Mouse (Mus musculus): ENCODE results near the gene Noct. TPM values are rescaled to one million over a fixed set of nuclear protein-coding genes. Genes with fewer than 3 reads are reported as not detected.

Gene Noct
- polyA plus RNA-seq, 1 experiment from 2014 or later, result 12.2 TPM

GRCm38 (mm10) chr3:51277201-51278150 is 53.2 kb downstream of the Noct start:
- WGBS (ENCODE audit: insufficient replicate concordance), result under 1% methylated on average over 75 of the region's 75 CpGs
- ATAC-seq (replicated peaks; ENCODE audit: insufficient number of reproducible peaks, low FRiP score, low TSS enrichment), result peak; percentile 65

GRCm38 (mm10) chr3:51278433-51278832 is 54.2 kb downstream of the Noct start:
- Histone ChIP-seq H3K4me1 (ENCODE audit: control insufficient read depth, insufficient read depth, low read length) (peaks cover 9% of the 10 kb centered on the region), H3K27me3 (ENCODE audit: control insufficient read depth, insufficient read depth, low read length) (no peaks in the 10 kb centered on the region), H3K9ac (ENCODE audit: low read depth, low read length) (no peak overlapping the region), H3K27ac (ENCODE audit: low read depth, low read length) (no peak overlapping the region), H3K36me3 (ENCODE audit: control insufficient read depth, insufficient read depth, low read length) (no peaks in the 10 kb centered on the region), H3K4me2 (no peak overlapping the region), H3K9me3 (replicated peaks; ENCODE audit: control insufficient read depth, low read length) (no peaks in the 10 kb centered on the region), H3K4me3 (ENCODE audit: low read depth, low read length) (no peak overlapping the region)
- no peak for ATAC-seq (replicated peaks; ENCODE audit: insufficient number of reproducible peaks, low FRiP score, low TSS enrichment)
- 67% methylated on average over 4 of the region's 4 CpGs for WGBS (ENCODE audit: insufficient replicate concordance)

More at GRCm38 (mm10) chr3:51277201-51278150, 53.2 kb downstream of the Noct start:
- no peaks in the 10 kb centered on the region for H3K9me3 ChIP-seq (replicated peaks; ENCODE audit: control insufficient read depth, low read length)
- peak overlapping the region; percentile 62 for H3K4me2 ChIP-seq
- H3K27me3 ChIP-seq (ENCODE audit: control insufficient read depth, insufficient read depth, low read length), result no peaks in the 10 kb centered on the region
- no peaks in the 10 kb centered on the region for H3K36me3 ChIP-seq (ENCODE audit: control insufficient read depth, insufficient read depth, low read length)
- peaks cover 9% of the 10 kb centered on the region for H3K4me1 ChIP-seq (ENCODE audit: control insufficient read depth, insufficient read depth, low read length)
- peak overlapping the region; percentile 98 for H3K4me3 ChIP-seq (ENCODE audit: low read depth, low read length)
- H3K27ac ChIP-seq (ENCODE audit: low read depth, low read length), result peak overlapping the region; percentile 99
- H3K9ac ChIP-seq (ENCODE audit: low read depth, low read length), result peak overlapping the region; percentile 98

DNA sequence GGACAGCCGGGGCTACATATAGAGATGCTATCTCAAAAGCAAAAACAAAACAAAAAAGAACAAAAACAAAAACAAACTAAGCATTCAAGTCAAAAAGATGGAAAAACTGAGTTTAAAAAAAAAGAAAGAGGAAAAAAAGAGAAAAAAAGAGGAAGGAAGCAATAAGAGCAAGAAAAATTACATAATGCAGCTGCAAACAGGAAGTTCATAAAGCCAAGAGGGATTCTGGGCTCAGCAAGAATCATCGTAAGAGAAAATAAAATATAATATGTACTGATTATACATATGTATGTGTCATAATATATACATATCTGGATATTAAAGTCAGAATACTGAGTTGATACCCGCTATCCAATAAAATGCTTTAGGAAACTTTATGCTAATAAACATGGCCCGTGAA is 57.5 kb downstream of the Noct start:
- Histone ChIP-seq H3K9me3 (replicated peaks; ENCODE audit: control insufficient read depth, low read length) (no peaks in the 10 kb centered on the region), H3K27me3 (ENCODE audit: control insufficient read depth, insufficient read depth, low read length) (no peaks in the 10 kb centered on the region), H3K4me3 (ENCODE audit: low read depth, low read length) (no peak overlapping the region), H3K36me3 (ENCODE audit: control insufficient read depth, insufficient read depth, low read length) (no peaks in the 10 kb centered on the region), H3K9ac (ENCODE audit: low read depth, low read length) (no peak overlapping the region), H3K27ac (ENCODE audit: low read depth, low read length) (no peak overlapping the region), H3K4me2 (no peak overlapping the region), H3K4me1 (ENCODE audit: control insufficient read depth, insufficient read depth, low read length) (0 out of 2 replicates have a peak, but pooled peaks cover 8% of the 10 kb centered on the region)
- ATAC-seq (replicated peaks; ENCODE audit: insufficient number of reproducible peaks, low FRiP score, low TSS enrichment), result no peak
- 91% methylated on average over 4 of the region's 4 CpGs for WGBS (ENCODE audit: insufficient replicate concordance)

DNA sequence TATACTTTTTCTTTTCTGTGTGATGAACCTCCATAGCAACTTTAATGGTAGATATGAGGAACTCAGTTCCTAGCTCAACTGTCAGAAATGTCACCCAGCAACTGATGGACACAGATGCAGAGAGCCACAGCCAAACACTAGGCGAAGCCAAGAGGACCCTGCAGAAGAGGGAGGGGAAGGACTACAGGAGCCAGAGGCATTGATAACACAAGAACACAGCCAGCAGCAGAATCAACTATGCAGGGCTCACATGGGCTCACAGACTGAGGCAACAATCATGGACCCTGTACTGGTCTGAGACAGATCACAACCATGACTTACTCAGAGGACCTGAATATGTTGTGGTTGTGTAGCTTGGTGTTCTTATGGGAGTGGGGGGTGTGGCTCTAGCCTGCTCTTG is 60.1 kb downstream of the Noct start:
- no peak overlapping the region for H3K4me3 ChIP-seq (ENCODE audit: low read depth, low read length)
- H3K4me2 ChIP-seq, result no peak overlapping the region
- no peak for ATAC-seq (replicated peaks; ENCODE audit: insufficient number of reproducible peaks, low FRiP score, low TSS enrichment)
- no peaks in the 10 kb centered on the region for H3K36me3 ChIP-seq (ENCODE audit: control insufficient read depth, insufficient read depth, low read length)
- H3K27me3 ChIP-seq (ENCODE audit: control insufficient read depth, insufficient read depth, low read length), result no peaks in the 10 kb centered on the region
- H3K4me1 ChIP-seq (ENCODE audit: control insufficient read depth, insufficient read depth, low read length), result 0 out of 2 replicates have a peak, but pooled peaks cover 4% of the 10 kb centered on the region
- 0 out of 2 replicates have a peak overlapping the region, but pooled peaks have one; percentile 22 for H3K9ac ChIP-seq (ENCODE audit: low read depth, low read length)
- H3K9me3 ChIP-seq (replicated peaks; ENCODE audit: control insufficient read depth, low read length), result no peaks in the 10 kb centered on the region
- no peak overlapping the region for H3K27ac ChIP-seq (ENCODE audit: low read depth, low read length)
- 50% methylated on average over 1 of the region's 1 CpGs for WGBS (ENCODE audit: insufficient replicate concordance)

- H3K4me3 ChIP-seq (ENCODE audit: low read depth, low read length), result no peak overlapping the region
- no peaks in the 10 kb centered on the region for H3K36me3 ChIP-seq (ENCODE audit: control insufficient read depth, insufficient read depth, low read length)
- no peaks in the 10 kb centered on the region for H3K9me3 ChIP-seq (replicated peaks; ENCODE audit: control insufficient read depth, low read length)
- H3K4me1 ChIP-seq (ENCODE audit: control insufficient read depth, insufficient read depth, low read length), result 0 out of 2 replicates have a peak, but pooled peaks cover 4% of the 10 kb centered on the region
- H3K9ac ChIP-seq (ENCODE audit: low read depth, low read length), result no peak overlapping the region
- no peak overlapping the region for H3K4me2 ChIP-seq
- H3K27me3 ChIP-seq (ENCODE audit: control insufficient read depth, insufficient read depth, low read length), result no peaks in the 10 kb centered on the region
- no peak overlapping the region for H3K27ac ChIP-seq (ENCODE audit: low read depth, low read length)
- ATAC-seq (replicated peaks; ENCODE audit: insufficient number of reproducible peaks, low FRiP score, low TSS enrichment), result no peak
- 52% methylated on average over 11 of the region's 11 CpGs for WGBS (ENCODE audit: insufficient replicate concordance)
Observed at GRCm38 (mm10) chr3:51288880-51289821, 64.9 kb downstream of the Noct start.

DNA sequence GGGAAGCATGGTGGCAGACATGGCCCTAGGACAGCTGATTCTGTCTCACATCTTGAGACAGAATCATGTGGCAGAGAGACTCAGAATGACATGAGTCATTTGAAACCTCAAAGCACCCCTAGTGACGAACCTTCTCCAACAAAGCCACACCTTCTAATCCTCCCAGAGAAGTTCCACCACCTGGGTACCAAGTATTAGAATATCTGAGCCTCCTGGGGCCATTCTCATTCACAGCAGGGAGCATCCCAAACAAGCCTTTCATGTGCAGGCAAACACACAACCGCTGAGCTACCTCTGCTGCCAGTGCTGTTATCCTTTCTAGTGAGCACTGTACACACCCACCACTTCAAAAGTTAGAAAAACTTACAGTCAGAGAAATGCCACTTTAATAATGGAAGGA is 70.0 kb downstream of the Noct start:
- Histone ChIP-seq H3K4me3 (ENCODE audit: low read depth, low read length) (no peak overlapping the region), H3K36me3 (ENCODE audit: control insufficient read depth, insufficient read depth, low read length) (no peaks in the 10 kb centered on the region), H3K27ac (ENCODE audit: low read depth, low read length) (no peak overlapping the region), H3K27me3 (ENCODE audit: control insufficient read depth, insufficient read depth, low read length) (no peaks in the 10 kb centered on the region), H3K9ac (ENCODE audit: low read depth, low read length) (no peak overlapping the region), H3K4me2 (no peak overlapping the region), H3K4me1 (ENCODE audit: control insufficient read depth, insufficient read depth, low read length) (no peaks in the 10 kb centered on the region), H3K9me3 (replicated peaks; ENCODE audit: control insufficient read depth, low read length) (no peaks in the 10 kb centered on the region)
- 58% methylated on average over 2 of the region's 2 CpGs for WGBS (ENCODE audit: insufficient replicate concordance)
- ATAC-seq (replicated peaks; ENCODE audit: insufficient number of reproducible peaks, low FRiP score, low TSS enrichment), result no peak

DNA sequence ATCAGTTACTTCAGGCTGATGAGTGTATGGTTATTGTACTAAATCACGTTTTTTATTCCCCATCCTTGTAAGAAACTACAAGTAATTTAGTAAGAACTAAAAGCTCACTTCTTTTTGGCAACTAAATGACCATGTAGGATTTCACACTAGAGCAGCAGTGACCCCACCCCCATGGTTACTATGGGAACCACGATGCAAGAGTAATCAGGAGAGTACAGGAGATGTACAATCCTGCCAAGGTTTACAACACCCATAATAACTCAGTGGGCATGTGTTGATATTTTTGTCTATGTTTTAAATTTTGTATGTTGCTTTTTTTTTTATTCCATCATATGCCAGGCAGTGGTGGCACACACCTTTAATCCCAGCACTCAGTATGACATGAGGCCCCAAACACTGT is 71.0 kb downstream of the Noct start:
- no peak overlapping the region for H3K4me2 ChIP-seq
- H3K36me3 ChIP-seq (ENCODE audit: control insufficient read depth, insufficient read depth, low read length), result no peaks in the 10 kb centered on the region
- no peaks in the 10 kb centered on the region for H3K9me3 ChIP-seq (replicated peaks; ENCODE audit: control insufficient read depth, low read length)
- no peaks in the 10 kb centered on the region for H3K4me1 ChIP-seq (ENCODE audit: control insufficient read depth, insufficient read depth, low read length)
- 82% methylated on average over 2 of the region's 2 CpGs for WGBS (ENCODE audit: insufficient replicate concordance)
- H3K4me3 ChIP-seq (ENCODE audit: low read depth, low read length), result no peak overlapping the region
- no peak overlapping the region for H3K9ac ChIP-seq (ENCODE audit: low read depth, low read length)
- no peak for ATAC-seq (replicated peaks; ENCODE audit: insufficient number of reproducible peaks, low FRiP score, low TSS enrichment)
- H3K27ac ChIP-seq (ENCODE audit: low read depth, low read length), result no peak overlapping the region
- no peaks in the 10 kb centered on the region for H3K27me3 ChIP-seq (ENCODE audit: control insufficient read depth, insufficient read depth, low read length)

- no peaks in the 10 kb centered on the region for H3K27me3 ChIP-seq (ENCODE audit: control insufficient read depth, insufficient read depth, low read length)
- ATAC-seq (replicated peaks; ENCODE audit: insufficient number of reproducible peaks, low FRiP score, low TSS enrichment), result no peak
- H3K4me3 ChIP-seq (ENCODE audit: low read depth, low read length), result no peak overlapping the region
- H3K9ac ChIP-seq (ENCODE audit: low read depth, low read length), result no peak overlapping the region
- no peaks in the 10 kb centered on the region for H3K36me3 ChIP-seq (ENCODE audit: control insufficient read depth, insufficient read depth, low read length)
- H3K27ac ChIP-seq (ENCODE audit: low read depth, low read length), result no peak overlapping the region
- no peaks in the 10 kb centered on the region for H3K9me3 ChIP-seq (replicated peaks; ENCODE audit: control insufficient read depth, low read length)
- H3K4me2 ChIP-seq, result no peak overlapping the region
- no peaks in the 10 kb centered on the region; the same call in 1 of the 2 replicates for H3K4me1 ChIP-seq (ENCODE audit: control insufficient read depth, insufficient read depth, low read length)
- WGBS (ENCODE audit: insufficient replicate concordance), result 68% methylated on average over 1 of the region's 1 CpGs
Observed at GRCm38 (mm10) chr3:51296790-51297189, 72.5 kb downstream of the Noct start.
